Mouse (Mus musculus) adrenal gland, postnatal 10 days (tissue): ENCODE results near the gene Knop1. TPM values are rescaled to one million over a fixed set of nuclear protein-coding genes. Genes with fewer than 3 reads are reported as not detected.

Experiments
- DNase-seq: peaks from one replicate; pipeline ENCODE4 v3.0.0; 2021; ENCODE audit warnings: mixed read lengths
- long read RNA-seq, 2 experiments: library from polyadenylated mRNA; stranded (forward); transcript quantifications; one replicate each; pipeline ENCODE4 v2.0.0; 2021
- total RNA-seq, 2 experiments: library from RNA; stranded (reverse); gene quantifications; 2 replicates each; pipeline ENCODE4 v1.2.3; 2021

Knop1 gene
- 10 to 100 TPM; 50.7 to 54.5 TPM for total RNA-seq
- long read RNA-seq, experiment 1, full-length matches to known transcripts, result 19 of 71 reads
- long read RNA-seq, experiment 1, partial matches to known transcripts, result 40 of 71 reads
- long read RNA-seq, experiment 1, other reads (novel, unspliced or antisense), result 12 of 71 reads
- long read RNA-seq, experiment 2, full-length matches to known transcripts, result 36 of 59 reads
- long read RNA-seq, experiment 2, partial matches to known transcripts, result 12 of 59 reads
- long read RNA-seq, experiment 2, other reads (novel, unspliced or antisense), result 11 of 59 reads

DNA sequence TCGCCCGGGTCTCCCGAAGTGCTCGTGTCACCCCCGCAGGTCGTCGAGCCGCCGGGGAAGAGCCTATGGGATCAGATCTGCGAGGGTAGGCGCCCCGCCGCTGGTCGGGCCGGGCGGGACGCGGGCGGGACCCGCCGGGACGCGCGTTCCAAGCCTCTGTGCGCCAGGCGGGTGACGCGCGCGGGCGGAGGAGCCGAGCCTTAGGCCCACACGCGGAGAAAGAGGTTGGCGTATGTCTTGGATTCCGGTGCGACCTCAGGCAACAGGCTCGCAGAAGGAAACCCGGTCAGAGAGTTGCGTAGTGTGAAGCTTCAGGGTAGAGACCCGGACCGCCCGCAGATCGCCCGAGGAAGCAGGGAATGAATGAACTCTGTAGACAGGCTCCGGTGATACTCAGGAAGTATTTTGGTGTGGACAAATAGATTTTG, at the start of gene Knop1:
Gene Knop1 (minus strand): TSS at position 378 of the 428 bp plus-strand sequence.
- DNase-seq, result no peak

DNA sequence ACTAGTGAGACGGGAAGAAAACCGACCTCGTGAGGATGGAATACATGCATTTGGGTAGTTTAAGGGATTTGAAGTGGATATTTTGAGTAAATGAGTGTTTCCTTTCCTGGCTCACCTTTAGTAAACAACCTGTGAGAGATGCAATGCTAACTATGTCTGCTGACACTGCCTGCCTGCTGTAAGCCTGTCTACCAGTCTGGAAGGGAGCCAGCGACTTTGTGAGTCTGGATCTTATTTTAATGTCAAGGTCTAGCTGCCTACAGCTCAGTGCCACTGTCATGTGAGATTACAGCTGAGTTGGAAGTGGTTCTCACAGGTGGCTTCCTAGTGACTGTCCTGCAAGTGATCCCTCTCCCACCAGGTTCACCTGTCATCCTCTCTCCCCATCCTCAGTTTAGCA, 48.5 kb upstream of the Knop1 start:
- DNase-seq, result peak; percentile 66

DNA sequence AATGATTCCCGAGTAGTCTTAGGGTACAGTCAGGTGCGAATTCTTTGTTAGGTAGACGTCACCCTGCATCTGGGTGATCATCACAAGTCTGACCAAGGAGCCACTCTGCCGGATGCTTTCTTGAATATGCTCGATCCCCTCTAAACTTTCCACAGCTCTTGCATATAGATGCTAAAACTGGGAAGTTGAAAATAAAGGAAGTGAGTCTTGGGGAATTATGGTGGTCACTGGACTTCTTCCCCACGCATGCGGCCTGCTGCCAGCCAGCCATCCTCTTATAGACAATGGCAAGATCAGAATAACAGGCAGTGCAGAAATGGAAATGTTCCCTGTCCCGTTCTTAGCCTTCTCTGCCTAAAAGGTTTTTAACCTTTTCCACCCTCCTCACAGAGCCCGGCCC, 47.8 kb upstream of the Knop1 start:
- DNase-seq, result no peak

DNA sequence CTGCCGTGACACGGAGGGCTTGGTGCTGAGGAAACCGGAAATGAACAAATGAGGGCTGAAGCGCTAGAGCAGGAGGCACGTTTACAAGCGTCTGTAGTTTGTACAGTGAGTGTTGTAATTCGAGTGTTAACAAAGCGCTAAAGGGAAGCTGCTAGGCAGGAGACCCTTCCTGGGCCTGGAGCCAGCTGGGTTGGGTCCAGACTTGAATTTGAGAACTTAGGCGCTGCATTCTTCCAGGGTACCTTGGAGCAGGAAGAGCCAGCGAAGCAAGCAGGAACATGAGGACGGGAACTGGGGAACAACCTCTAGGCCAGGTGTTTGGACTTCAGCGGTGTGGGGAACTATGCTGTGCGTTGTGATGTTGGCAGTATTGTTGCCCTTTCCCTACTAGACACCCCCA, 46.9 kb upstream of the Knop1 start:
- peak; percentile 41 for DNase-seq

DNA sequence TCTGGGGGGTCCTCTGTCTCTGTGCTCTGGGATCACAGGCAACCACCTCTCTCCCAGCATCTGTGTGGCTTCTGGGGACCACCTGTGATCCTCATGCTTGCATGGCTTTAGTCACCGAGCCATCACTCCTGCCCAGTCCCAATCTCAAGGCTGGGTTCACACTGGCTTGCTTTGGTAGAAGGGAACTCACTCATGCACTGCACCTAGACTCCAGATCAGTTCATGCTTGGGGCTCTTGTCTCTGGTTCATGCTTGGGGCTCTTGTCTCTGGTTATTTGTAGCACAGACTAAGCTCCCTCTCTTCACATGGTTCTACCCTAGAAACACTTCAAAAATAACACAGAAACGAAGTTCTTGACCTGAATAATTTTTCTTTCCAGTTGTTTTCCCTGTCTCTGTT, 44.0 kb upstream of the Knop1 start:
- DNase-seq, result no peak

DNA sequence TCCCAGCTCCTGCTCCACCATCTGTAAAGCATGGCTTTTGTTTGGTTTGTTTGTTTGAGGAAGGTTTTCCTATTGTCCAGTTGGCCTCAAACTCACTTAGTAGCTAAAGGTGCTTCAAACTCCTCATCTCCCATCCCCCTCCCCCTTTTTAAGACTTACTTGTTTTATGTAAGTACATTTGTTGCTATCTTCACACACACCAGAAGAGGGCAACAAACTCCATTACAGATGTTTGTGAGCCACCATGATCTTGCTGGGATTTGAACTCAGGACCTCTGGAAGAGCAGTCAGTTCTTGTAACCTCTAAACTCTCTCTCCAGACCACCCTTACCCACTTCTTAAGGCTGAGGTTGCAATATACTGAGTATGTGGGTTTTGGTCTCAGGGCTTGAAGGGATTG, 42.0 kb upstream of the Knop1 start:
- DNase-seq, result no peak

DNA sequence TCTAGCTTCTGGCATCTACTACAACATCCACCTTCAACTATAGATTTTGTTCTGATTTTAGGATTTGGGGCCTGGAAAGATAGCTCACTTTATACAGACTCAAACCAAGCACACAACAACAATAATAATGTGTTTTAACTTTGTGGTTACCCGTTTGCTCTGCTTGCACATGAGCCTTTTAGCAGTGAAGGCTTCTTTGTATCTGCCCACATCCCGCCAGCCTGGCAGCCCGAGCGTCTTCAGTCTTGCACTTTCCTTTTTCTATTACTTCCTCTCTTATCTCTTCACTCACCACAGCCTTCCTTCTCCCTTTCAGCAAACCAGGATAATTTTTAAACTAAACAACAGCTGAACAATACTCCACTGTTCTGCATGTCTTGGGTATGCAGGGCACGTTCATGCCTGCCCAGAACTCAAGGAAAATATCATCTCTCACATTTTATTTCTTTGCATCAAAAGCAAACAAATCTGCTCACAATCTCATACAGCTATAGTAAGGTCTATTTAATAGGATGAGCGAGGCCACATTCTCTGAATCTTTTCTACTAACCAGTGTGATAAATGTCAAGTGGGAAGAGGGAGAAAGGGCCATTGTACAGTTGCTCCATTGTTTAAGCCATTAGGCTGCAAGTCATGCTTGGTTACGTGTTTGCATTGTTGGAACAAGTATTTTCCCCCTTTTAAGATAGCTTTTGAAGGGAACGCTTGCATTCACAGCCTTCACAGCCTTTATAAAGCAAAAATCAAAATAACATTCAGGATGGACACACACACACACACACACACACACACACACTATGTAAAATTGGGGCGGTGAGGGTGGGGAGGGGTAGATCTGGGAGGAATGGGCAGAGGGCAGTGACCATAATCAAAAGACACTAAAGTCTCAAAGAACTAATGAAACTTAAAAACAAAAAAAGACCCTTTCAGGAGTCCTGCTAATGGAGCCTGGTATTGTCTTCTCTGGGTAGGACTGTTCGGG, 39.7 kb upstream of the Knop1 start:
- DNase-seq, result no peak

DNA sequence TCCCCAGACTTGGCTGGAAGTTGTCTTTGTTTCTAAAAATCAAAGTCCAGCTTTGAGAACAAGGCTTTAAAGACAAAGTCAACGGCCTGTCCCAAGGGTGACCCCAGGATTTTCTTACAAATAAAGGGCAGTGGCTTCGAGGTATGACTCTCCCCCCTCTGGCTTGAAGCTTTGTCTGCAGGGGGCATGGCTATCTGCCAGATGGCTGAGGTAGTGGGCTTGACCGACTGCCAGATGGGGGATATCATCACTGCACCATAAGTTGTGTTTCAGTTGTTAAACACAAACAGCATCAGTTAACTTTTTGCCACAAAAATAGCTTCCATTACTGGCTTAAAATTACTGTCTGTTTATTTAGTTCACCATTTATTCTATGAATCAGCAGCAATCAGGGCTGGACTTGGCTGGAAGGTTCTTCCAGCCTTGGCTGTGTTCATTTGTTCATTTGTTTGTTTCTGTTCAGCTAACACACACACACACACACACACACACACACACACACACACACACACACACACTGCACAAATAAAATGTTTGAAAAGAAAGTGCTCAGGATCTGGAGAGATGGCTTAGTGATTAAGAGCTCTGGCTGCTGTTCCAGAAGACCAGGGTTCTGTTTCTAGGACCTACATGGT, 33.1 kb upstream of the Knop1 start:
- no peak for DNase-seq

DNA sequence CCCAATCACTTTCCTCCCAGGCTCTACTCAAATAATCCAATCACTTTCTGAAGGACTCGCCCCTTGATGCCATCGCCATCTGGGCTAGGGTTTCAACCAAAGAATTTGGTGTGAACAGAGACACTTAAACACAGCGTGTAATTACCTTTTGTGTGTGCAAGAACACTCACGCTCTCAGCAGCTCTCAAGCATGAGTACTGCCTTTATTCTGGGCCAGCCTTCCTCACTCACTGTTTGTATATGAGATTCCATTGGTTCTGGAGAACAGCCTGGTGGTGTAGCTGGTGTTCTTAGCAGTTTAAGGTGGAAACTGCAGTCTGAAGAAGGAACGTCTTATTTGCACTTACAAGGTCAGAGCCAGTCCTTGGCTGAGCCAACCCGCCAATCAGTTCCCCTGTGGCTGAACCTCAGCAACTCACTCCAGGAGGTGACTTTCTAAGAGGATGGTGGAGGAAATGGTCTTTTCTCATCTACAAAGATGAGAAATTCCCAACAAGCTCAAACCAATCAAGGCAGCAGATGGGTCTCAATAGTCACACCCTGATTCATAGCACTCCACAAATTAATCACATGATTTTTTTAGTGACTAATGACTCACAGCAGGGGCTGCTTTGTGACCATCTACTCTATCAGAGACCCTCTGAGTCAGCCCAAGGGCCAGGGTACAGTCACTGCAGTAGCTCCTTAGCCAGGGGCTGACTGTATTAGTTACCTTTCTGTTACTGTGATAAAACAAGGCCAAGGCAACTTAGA, 31.4 kb upstream of the Knop1 start:
- no peak for DNase-seq

DNA sequence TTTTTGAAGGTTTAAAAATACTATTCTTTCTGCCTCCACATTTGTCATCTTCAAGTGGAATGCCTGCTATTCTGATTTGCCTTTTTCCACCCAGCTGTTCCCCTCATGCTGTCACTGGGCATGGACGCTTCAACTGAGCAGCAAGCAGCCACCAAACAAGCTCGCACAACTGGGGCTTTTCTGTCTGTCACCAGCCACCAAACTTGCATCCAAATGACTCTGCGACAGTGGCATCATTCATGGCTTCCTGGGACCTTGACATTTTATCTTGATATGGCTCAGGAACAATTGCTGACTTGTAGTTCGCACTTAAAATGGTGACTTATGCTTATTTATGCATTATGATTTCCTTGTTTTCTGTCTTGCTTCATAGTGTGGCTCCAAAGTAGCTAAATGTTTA, 28.9 kb upstream of the Knop1 start:
- peak; percentile 38 for DNase-seq

DNA sequence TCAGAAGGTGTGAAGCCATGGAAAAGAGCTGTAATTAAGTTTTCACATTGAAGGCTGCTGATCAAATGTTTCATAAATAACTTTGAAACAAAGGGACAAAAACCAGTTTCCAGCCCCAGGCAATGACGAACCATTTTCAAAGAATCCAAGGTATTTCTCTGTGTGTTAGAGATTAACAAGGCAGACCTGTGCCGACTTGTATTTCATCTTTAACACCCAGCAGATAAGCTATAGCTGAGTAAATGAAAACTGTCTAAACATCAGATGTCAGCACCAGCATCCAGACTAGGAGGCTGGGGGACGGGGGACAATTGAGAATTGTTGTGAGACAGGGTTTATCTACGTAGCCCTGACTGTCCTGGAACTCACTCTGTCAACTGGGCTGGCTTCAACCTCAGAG, 27.9 kb upstream of the Knop1 start:
- DNase-seq, result no peak

DNA sequence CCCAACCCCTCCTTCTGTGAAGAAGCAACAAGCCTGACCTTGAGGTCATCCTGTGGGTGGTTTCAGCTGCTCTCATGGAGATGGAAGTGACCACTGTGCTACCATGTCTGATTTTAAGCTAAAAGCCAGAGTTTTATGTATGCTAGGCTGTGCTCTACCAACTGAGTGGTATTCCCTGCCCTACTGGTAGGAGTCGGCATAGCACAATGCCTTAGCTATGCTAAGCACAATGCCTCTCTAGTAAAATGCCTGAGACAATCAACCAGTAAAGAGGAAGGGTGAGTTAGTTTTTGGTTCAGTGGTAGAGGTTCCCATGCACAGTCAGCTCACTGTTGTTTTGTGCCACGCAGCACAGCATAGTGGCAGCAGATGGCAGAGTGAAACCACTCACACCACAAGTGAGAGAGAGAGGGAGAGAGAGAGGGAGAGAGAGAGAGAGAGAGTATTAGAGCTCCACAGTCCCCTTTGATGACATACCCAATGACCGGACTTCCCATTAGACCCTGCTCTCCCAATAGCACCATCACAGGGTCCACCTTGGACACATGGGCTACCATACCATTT, 23.5 kb upstream of the Knop1 start:
- DNase-seq, result no peak

DNA sequence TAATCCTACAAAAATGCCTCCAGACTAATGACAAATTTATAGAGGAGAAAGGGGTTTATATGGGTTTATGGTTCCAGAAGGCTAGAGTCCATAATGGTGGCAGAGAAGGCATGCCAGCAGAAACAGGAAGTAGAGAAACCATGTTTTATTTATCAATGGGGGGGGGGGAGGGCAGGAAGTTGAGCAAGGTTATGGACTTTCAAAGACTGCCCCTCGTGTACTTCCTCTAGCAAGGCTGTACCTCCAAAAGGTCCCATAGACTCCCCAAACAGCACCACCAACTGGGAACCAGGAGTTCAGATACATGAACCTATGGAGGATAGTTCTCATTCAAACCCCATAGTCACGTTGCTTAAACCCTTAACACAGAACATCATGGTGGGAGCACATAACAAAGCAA, 9.3 kb upstream of the Knop1 start:
- DNase-seq, result no peak

DNA sequence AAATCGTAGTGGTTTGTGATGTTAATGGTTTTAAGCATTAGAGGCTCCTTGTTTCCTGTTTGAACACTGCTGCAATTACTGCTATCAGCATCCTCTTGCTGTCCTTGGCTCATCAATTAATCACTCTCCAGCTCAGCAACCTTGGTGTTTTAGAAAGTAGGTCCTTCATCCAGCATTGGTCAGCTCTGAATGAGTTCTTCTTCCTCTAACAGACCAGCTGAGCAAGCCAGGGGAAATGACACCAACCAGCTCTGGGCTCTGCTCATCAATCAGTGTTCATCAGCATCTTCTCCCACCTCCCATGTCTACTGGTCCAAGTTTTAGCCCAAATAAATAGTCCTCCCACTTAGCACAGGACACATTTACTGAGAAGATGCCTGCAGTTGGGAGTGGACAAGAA, 2.6 kb upstream of the Knop1 start:
- DNase-seq, result no peak

DNA sequence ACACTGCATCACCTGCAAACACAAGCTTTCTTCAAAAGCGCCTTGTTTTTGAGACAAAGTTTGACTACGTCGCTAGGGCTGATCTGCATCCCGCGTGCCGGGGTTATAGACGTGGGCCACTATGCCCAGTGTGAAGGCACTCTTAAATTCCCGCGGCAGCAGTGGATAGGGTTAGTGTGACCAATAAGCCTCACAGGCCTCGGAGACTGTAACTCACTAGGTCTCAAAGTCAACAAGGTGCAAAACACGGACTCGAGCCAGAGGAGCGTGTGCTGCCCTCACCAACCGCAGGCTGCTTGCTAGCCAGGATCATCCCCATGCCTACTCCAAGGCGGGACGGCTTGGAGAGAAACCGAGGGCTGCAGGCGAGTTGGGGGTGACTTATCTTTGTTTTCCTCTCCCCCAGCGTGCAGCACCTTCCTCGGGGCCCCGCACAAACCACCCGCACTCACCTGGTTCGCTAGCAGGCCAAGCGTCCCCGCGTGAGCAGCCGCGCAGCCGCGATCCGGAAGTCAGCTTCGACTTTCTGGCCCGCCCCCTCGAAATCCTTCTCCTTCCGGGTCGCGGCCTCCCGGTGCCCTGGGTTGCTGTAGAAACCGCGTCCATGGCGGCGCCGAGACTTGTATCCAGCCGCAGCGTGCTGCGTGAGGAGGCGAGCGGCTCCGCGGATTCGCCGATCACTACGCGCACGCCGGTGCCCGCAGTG, 730 bp downstream of the Knop1 start, which contains the start of gene Iqck:
Gene Iqck (plus strand): TSS at position 582 of the 706 bp plus-strand sequence.
- DNase-seq, result peak; percentile 96

DNA sequence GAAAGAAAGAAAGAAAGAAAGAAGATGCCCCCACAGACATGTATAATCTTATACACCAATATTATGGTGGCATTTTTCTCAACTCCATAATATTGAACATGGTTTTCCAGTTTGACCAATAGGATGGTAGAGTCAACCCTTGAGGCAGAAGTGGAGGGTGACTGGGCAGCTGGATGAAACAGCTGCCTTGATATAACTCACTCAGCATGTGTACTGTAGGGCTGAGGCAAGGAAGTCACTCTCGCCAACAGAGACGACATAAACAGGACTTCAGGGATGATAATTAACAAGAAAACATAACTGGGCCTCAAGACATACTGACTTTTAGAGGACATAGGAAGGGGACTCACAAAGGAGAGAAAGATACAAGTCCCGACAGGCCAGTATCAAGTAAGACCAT, 1.4 kb downstream of the Knop1 start:
- no peak for DNase-seq

DNA sequence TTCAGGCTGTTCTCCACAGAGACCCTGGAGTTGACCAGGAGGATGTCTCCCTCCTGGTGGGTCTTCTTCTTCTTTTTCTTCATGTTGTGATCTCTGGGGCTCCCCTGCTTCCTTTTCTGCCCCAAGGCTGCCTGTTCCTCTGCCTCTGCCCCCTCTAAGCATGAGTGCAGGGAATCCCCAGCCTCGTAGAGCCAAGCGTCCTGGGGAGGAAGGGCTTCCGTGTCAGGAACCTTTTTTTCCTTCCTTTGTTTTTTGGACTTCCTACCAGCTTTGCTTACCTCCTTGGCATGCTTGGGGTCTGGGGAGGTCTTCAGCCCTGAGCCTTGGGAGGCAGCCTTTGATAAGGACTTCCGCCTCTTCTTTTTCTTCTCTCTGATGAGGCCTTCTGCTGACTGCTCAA, 3.4 kb downstream of the Knop1 start:
- no peak for DNase-seq

DNA sequence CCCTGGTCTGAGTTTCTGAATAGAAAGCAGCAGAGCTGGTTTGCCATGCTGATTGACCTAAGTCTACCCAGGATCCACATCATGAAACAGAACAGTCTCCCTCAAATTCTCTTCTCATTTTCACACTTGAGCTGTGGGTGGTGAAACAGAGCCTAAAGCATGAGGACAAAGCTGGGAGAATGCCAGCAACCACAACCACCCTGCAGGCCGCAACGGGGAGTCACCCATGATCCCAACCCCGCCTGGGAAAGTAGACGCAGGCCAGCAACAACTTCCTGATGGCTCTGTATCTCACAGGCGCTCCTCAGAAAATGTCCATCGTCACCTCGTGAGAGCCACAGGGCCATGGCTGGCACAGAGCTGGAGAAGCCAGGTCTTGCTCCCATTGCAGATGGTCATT, 4.5 kb downstream of the Knop1 start:
- no peak for DNase-seq

DNA sequence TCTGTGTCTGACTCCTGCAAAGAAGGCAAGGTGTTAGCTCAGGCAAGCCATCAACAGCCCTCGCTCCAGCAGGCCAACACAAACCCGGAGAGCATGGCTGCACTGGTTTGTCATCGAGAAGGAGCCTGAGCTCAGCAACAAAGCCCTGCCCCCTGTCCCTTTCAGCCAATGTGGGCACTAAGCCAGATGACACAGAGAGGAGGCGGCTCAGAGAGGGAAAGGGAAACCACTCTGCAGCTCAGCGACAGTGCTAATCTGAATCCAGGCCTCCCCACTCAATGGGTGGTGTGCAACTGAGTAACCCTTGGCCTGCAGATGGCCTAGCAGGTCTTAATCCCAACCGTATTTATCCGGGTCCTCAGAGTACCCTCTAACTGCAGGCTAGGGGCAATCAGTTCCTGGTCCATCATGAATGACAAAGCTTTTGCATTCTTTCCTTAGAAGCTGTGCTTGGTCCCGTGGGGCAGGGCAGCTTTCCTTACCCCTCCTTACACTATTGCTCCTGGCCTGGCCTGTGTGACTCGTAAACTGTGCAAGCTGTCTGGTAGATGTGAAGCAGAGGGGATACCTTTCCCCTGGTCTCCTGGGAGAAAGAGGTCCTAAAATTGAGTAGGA, 5.3 kb downstream of the Knop1 start:
- peak; percentile 79 for DNase-seq

DNA sequence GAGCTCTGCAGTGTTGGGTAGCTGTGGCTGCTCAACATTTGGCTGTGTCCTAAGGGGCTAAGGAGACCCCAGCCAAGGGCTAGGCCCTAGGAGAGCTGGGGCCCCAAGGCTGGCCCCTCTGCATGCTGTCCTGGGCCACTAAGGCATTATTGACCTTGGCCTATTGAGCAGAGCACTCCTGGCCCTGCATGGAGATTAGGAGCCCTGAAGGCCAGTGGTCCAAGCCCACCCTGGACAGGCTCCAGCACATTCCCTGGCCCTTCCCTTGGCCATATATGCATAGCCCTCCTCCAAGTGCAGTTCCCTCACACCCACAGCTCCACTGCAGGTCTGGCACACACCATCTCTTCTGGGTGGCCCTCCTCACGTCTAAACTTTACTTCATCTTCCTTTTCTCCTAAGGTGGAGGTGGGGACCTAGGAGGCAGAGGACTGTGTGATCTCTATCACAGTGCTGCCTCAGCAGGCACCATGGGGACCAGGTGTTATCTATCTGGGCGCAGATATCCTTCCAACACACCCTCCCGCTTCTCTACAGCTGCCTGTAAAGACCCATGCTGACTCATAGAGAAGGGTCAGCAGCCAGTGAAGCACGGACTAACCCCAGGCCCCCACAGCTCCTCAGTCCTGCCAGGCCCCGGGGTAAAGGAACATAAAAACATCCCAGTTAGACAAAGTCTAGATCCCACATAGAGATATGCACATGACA, 6.4 kb downstream of the Knop1 start:
- DNase-seq, result no peak
